Mouse (Mus musculus) neural tube, embryonic 14.5 days (tissue): ENCODE data around the gene Hist1h4b. TPM values are rescaled to one million over a fixed set of nuclear protein-coding genes. Genes with fewer than 3 reads are reported as not detected.

Experiments
- ATAC-seq: fragments of 200-750 bp; cut with Nextera tagmentation; 2 replicates; pipeline ENCODE4 v1.8.0; 2017; ENCODE audit warnings: low read depth, mild to moderate bottlenecking, moderate TSS enrichment, moderate library complexity
- H3K27ac ChIP-seq: fragments of 300-500 bp; sonication (generic); 2 replicates; pipeline ENCODE4 v1.5.1; 2014; ENCODE audit warnings: low read depth, mild to moderate bottlenecking, control low read depth, low read length, moderate library complexity, mixed read lengths
- H3K27me3 ChIP-seq: fragments of 300-500 bp; sonication (generic); 2 replicates; pipeline ENCODE4 v1.6.1; 2014; ENCODE audit warnings: low read length; ENCODE audit not compliant: control insufficient read depth, insufficient read depth
- H3K36me3 ChIP-seq: fragments of 300-500 bp; sonication (generic); 2 replicates; pipeline ENCODE4 v1.6.1; 2014; ENCODE audit warnings: low read length, mixed read lengths; ENCODE audit not compliant: control insufficient read depth, insufficient read depth
- H3K4me1 ChIP-seq: fragments of 300-500 bp; sonication (generic); 2 replicates; pipeline ENCODE4 v1.6.1; 2014; ENCODE audit warnings: low read length; ENCODE audit not compliant: control insufficient read depth, insufficient read depth
- H3K4me2 ChIP-seq: fragments of 300-500 bp; sonication (generic); 2 replicates; pipeline ENCODE4 v1.6.1; 2014; ENCODE audit warnings: mild to moderate bottlenecking, low read depth, low read length, control low read depth
- H3K4me3 ChIP-seq: fragments of 300-500 bp; sonication (generic); 2 replicates; pipeline ENCODE4 v1.5.1; 2014; ENCODE audit warnings: low read depth, low read length, control low read depth, mixed read lengths
- H3K9ac ChIP-seq: fragments of 300-500 bp; sonication (generic); replicated peaks from 2 replicates; pipeline ENCODE4 v1.6.1; 2014; ENCODE audit warnings: low read depth, mild to moderate bottlenecking, control low read depth, low read length, mixed read lengths
- H3K9me3 ChIP-seq: fragments of 300-500 bp; sonication (generic); 2 replicates; pipeline ENCODE4 v1.6.1; 2016; ENCODE audit warnings: low read length; ENCODE audit not compliant: control insufficient read depth
- WGBS: fragments of 180-500 bp; shearing (Covaris S2); extraction: QIAGEN DNeasy Blood & Tissue Kit; methylation state at CpG from one replicate; pipeline ENCODE4 v1.1.7; 2014; 5-methylcytosine and 5-hydroxymethylcytosine counted together
- polyA plus RNA-seq: library from polyadenylated mRNA; unstranded; fragments of >200 nt; fragmentation: Nextera tagmentation; extraction: Ambion mirVana; gene quantifications from 2 replicates; pipeline ENCODE4 v1.2.1, GENCODE M21; 2014

Hist1h4b gene
- polyA plus RNA-seq, 1 experiment from 2014 or later, result 1.8 TPM

DNA sequence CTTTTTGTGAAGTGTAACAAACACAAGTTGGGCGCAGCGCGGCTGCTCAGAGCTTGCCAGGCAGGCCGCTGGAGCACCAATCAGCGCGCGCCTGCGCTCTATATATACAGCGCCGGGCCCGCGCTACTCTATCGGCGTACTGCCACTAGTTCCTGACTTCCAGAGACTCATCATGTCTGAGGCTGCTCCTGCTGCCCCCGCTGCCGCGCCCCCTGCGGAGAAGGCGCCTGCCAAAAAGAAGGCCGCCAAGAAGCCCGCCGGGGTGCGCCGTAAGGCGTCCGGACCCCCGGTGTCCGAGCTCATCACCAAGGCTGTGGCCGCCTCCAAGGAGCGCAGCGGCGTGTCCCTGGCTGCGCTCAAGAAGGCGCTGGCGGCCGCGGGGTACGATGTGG is 18.1 kb upstream of the Hist1h4b start, which contains the start of gene Hist1h1c:
Gene Hist1h1c, plus strand, starts transcription at position 132 of the 392 bp plus-strand sequence.
- peak within 1 kb of the TSS; percentile 50 for H3K4me3 ChIP-seq
- WGBS, result under 1% methylated on average over 33 of the region's 38 CpGs
- H3K4me2 ChIP-seq, result peak within 1 kb of the TSS; percentile 97
- no peaks in the 10 kb centered on the region for H3K36me3 ChIP-seq
- no peaks in the 10 kb centered on the region for H3K27me3 ChIP-seq
- peak within 1 kb of the TSS; percentile 57 for H3K9ac ChIP-seq
- peak; percentile 96 for ATAC-seq
- H3K4me1 ChIP-seq, result peaks cover 8% of the 10 kb centered on the region; the same call in 1 of the 2 replicates
- H3K27ac ChIP-seq, result peak within 1 kb of the TSS; percentile 70
- H3K9me3 ChIP-seq, result no peaks in the 10 kb centered on the region

DNA sequence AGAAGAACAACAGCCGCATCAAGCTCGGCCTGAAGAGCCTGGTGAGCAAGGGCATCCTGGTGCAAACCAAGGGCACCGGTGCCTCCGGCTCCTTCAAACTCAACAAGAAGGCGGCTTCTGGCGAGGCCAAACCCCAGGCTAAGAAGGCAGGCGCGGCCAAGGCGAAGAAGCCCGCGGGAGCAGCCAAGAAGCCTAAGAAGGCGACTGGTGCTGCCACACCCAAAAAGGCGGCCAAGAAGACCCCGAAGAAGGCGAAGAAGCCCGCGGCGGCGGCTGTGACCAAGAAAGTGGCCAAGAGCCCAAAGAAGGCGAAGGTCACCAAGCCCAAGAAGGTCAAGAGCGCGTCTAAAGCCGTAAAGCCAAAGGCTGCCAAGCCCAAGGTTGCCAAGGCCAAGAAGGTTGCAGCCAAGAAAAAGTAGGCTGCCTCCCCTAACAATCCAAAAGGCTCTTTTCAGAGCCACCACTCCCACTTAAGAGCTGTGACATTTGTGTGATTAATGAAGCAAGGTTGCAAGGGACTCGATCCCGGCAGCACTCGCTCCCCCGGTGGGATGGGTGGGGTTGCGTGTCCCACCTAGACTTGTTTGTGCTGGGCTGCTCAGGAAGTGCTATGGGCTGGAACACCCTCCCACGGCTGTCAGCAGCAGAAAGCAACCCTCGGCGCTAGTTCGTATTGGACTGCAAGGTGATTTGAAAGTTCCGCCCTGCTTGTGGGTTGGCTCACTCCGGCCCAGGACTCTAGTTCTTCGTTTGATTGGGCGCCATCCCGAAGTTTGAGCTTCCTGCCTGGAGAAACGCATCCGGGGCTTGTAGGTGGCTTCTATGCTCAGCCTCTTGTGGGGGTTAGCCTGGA is 17.5 kb upstream of the Hist1h4b start:
- Histone ChIP-seq H3K4me2 (peak overlapping the region; percentile 97), H3K27me3 (no peaks in the 10 kb centered on the region), H3K9me3 (no peaks in the 10 kb centered on the region), H3K36me3 (no peaks in the 10 kb centered on the region), H3K4me1 (peaks cover 8% of the 10 kb centered on the region; the same call in 1 of the 2 replicates), H3K27ac (peak overlapping the region; percentile 70), H3K4me3 (peak overlapping the region; percentile 50), H3K9ac (peak overlapping the region; percentile 57)
- WGBS, result under 1% methylated on average over 39 of the region's 39 CpGs
- peak; percentile 91 for ATAC-seq

- under 1% methylated on average over 14 of the region's 14 CpGs for WGBS
- no peaks in the 10 kb centered on the region for H3K27me3 ChIP-seq
- ATAC-seq, result no peak
These were observed 16.9 kb upstream of the Hist1h4b start for GRCm38 (mm10) chr13:23739922-23740252.

GRCm38 (mm10) chr13:23740256-23740840 is 16.5 kb upstream of the Hist1h4b start:
- WGBS, result 32% methylated on average over 13 of the region's 13 CpGs
- Histone ChIP-seq H3K36me3 (no peaks in the 10 kb centered on the region), H3K9ac (peak overlapping the region; percentile 43; the same call in 1 of the 2 replicates), H3K27ac (peak overlapping the region; percentile 70; the same call in 1 of the 2 replicates), H3K4me3 (peak overlapping the region; percentile 50), H3K27me3 (no peaks in the 10 kb centered on the region), H3K9me3 (no peaks in the 10 kb centered on the region), H3K4me2 (peak overlapping the region; percentile 97), H3K4me1 (peaks cover 8% of the 10 kb centered on the region; the same call in 1 of the 2 replicates)
- no peak for ATAC-seq

More at GRCm38 (mm10) chr13:23739922-23740252, 16.9 kb upstream of the Hist1h4b start:
- Histone ChIP-seq H3K4me3 (peak overlapping the region; percentile 50), H3K36me3 (no peaks in the 10 kb centered on the region), H3K9ac (peak overlapping the region; percentile 43; the same call in 1 of the 2 replicates), H3K4me1 (peaks cover 8% of the 10 kb centered on the region; the same call in 1 of the 2 replicates), H3K4me2 (peak overlapping the region; percentile 97), H3K27ac (peak overlapping the region; percentile 70), H3K9me3 (no peaks in the 10 kb centered on the region)

DNA sequence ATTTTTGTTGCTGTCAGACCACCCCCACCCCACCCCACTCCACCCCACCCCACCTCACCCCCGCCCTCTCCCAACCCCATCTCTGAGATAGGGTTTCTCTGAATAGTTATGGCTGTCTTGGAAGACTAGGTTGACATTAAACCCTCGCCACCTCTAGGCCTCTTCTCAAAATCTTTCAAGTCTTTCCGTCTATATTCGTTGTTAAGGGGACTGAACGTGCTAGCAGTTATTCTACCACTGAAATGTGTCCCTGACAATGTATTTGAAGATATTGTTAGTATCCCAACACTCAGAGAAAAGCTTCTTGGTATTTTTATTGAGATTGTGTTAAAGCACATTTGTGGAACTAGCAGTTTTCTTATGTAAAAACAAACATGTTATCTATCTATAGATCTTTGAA is 15.9 kb upstream of the Hist1h4b start:
- no peak overlapping the region; the same call in 1 of the 2 replicates for H3K4me2 ChIP-seq
- 72% methylated on average over 5 of the region's 5 CpGs for WGBS
- no peak overlapping the region for H3K9ac ChIP-seq
- no peaks in the 10 kb centered on the region for H3K9me3 ChIP-seq
- peaks cover 10% of the 10 kb centered on the region; the same call in 1 of the 2 replicates for H3K4me1 ChIP-seq
- ATAC-seq, result no peak
- H3K36me3 ChIP-seq, result no peaks in the 10 kb centered on the region
- no peak overlapping the region for H3K27ac ChIP-seq
- no peaks in the 10 kb centered on the region for H3K27me3 ChIP-seq
- no peak overlapping the region for H3K4me3 ChIP-seq

GRCm38 (mm10) chr13:23742007-23742406 is 14.8 kb upstream of the Hist1h4b start:
- H3K27ac ChIP-seq, result no peak overlapping the region
- no peak overlapping the region for H3K4me2 ChIP-seq
- no peak for ATAC-seq
- H3K9me3 ChIP-seq, result no peaks in the 10 kb centered on the region
- H3K4me1 ChIP-seq, result peaks cover 11% of the 10 kb centered on the region
- H3K36me3 ChIP-seq, result no peaks in the 10 kb centered on the region
- no peak overlapping the region for H3K9ac ChIP-seq
- H3K4me3 ChIP-seq, result no peak overlapping the region
- H3K27me3 ChIP-seq, result no peaks in the 10 kb centered on the region

DNA sequence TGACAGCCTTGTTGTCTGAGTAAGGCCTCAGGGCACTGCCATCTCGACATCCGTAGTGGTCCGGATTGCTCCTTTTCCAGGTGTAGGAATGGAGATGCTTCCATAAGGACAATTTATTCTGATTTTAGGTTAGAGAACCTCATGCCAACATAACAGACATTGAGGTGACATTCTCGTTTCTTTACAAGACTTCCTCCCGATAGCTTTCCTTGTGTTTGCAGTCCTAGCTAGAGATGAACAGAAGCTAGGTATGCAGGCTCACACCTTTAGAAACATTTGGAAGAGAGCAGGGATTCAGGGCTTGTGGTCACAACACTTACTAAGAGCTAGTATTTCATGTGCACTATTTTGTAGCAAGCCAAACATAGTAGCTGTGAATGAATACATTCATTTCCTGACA is 13.6 kb upstream of the Hist1h4b start:
- 84% methylated on average over 5 of the region's 5 CpGs for WGBS
- Histone ChIP-seq H3K36me3 (no peaks in the 10 kb centered on the region), H3K4me3 (no peak overlapping the region), H3K4me1 (peaks cover 20% of the 10 kb centered on the region), H3K27ac (no peak overlapping the region), H3K27me3 (no peaks in the 10 kb centered on the region), H3K9ac (no peak overlapping the region), H3K9me3 (no peaks in the 10 kb centered on the region), H3K4me2 (no peak overlapping the region)
- no peak for ATAC-seq

- Histone ChIP-seq H3K4me2 (no peak overlapping the region), H3K9ac (no peak overlapping the region), H3K27me3 (no peaks in the 10 kb centered on the region)
These were observed 12.8 kb upstream of the Hist1h4b start for GRCm38 (mm10) chr13:23743963-23744362.

More at GRCm38 (mm10) chr13:23743963-23744362, 12.8 kb upstream of the Hist1h4b start:
- H3K4me3 ChIP-seq, result no peak overlapping the region
- no peak overlapping the region for H3K27ac ChIP-seq
- 58% methylated on average over 4 of the region's 4 CpGs for WGBS
- no peaks in the 10 kb centered on the region for H3K36me3 ChIP-seq
- H3K9me3 ChIP-seq, result no peaks in the 10 kb centered on the region
- ATAC-seq, result no peak
- peaks cover 20% of the 10 kb centered on the region for H3K4me1 ChIP-seq
